Mouse (Mus musculus) spleen, adult 2 months (tissue): ENCODE data around the gene Ttc39d. TPM values are rescaled to one million over a fixed set of nuclear protein-coding genes. Genes with fewer than 3 reads are reported as not detected.

Experiments
- DNase-seq, 2 experiments: peaks; one replicate each; pipeline versions ENCODE4 v3.0.0 to v3.0.0-alpha.2; 2012 to 2021; ENCODE audit warnings: low spot score in 2 of 2, low read depth in 1 of 2
- H3K27ac ChIP-seq: fragments of 200-500 bp; 2 replicates; pipeline ENCODE4 v1.5.1; 2012; ENCODE audit warnings: low read length, inconsistent platforms; ENCODE audit not compliant: insufficient read depth
- H3K27me3 ChIP-seq: fragments of 200-500 bp; 2 replicates; pipeline ENCODE4 v1.6.1; 2012; ENCODE audit warnings: mild to moderate bottlenecking, moderate library complexity, low read length, inconsistent platforms; ENCODE audit not compliant: control insufficient read depth, insufficient read depth
- H3K36me3 ChIP-seq: fragments of 200-500 bp; 2 replicates; pipeline ENCODE4 v1.6.1; 2012; ENCODE audit warnings: mild to moderate bottlenecking, low read length, inconsistent platforms; ENCODE audit not compliant: control insufficient read depth, insufficient read depth
- H3K4me1 ChIP-seq: fragments of 200-500 bp; 2 replicates; pipeline ENCODE4 v1.6.1; 2011; ENCODE audit warnings: inconsistent platforms; ENCODE audit not compliant: control insufficient read depth, insufficient read depth, insufficient read length
- H3K4me3 ChIP-seq: fragments of 200-500 bp; 2 replicates; pipeline ENCODE4 v1.5.1; 2011; ENCODE audit warnings: mild to moderate bottlenecking, inconsistent platforms; ENCODE audit not compliant: insufficient read depth, insufficient read length; ENCODE audit errors: extremely low read depth
- CTCF ChIP-seq: fragments of 200-500 bp; IDR thresholded peaks from 2 replicates; pipeline ENCODE4 v1.5.1; 2011; ENCODE audit warnings: mild to moderate bottlenecking, inconsistent platforms; ENCODE audit not compliant: insufficient read depth, insufficient read length, insufficient replicate concordance; ENCODE audit errors: extremely low read depth
- POLR2A ChIP-seq: fragments of 200-500 bp; IDR thresholded peaks from 2 replicates; pipeline ENCODE4 v1.6.1; 2011; ENCODE audit warnings: low read depth, low read length, inconsistent platforms
- WGBS: fragments of 180-500 bp; shearing (Covaris S2); methylation state at CpG from one replicate; pipeline ENCODE4 v1.1.7; 2018; 5-methylcytosine and 5-hydroxymethylcytosine counted together
- polyA plus RNA-seq: library from polyadenylated mRNA; depleted of rRNA; stranded (reverse); fragments of >200 nt; gene quantifications from 2 replicates; pipeline ENCODE4 v1.2.3, GENCODE M21; 2012

Ttc39d gene
- polyA plus RNA-seq, 1 experiment, result not detected

DNA sequence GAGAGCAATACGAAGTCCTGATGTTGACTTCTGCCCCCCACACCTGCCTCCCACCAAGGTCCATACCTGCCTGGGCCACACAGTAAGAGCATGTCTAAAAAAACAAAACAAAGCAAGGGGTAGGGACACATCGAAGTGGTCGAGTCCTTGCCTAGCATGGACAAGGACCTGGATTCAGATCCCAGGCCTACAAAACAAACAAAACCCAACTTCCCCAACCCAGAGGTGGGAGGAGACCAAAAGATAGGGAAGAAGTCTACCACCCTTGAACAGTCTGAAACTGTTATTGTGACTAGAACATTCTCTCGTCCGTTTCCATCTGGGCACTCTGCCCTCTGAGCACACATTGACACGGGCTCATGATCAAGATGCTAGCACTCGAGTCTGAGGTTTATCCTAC is 27.1 kb downstream of the Ttc39d start:
- WGBS, result 72% methylated on average over 7 of the region's 7 CpGs

GRCm38 (mm10) chr17:80235477-80235876 is 28.2 kb downstream of the Ttc39d start:
- no peaks in the 10 kb centered on the region for H3K27me3 ChIP-seq
- no peak overlapping the region for H3K4me3 ChIP-seq
- H3K27ac ChIP-seq, result no peak overlapping the region
- TF ChIP-seq POLR2A (no peak), CTCF (no peak)
- WGBS, result 84% methylated on average over 3 of the region's 3 CpGs
- no peaks in the 10 kb centered on the region for H3K4me1 ChIP-seq
- DNase-seq, result no peak
- H3K36me3 ChIP-seq, result peaks cover 11% of the 10 kb centered on the region

More for the DNA sequence above, 27.1 kb downstream of the Ttc39d start:
- Histone ChIP-seq H3K27ac (no peak overlapping the region), H3K27me3 (no peaks in the 10 kb centered on the region), H3K4me1 (no peaks in the 10 kb centered on the region), H3K4me3 (no peak overlapping the region), H3K36me3 (peaks cover 8% of the 10 kb centered on the region)
- no peak for DNase-seq
- no peak for TF ChIP-seq POLR2A

DNA sequence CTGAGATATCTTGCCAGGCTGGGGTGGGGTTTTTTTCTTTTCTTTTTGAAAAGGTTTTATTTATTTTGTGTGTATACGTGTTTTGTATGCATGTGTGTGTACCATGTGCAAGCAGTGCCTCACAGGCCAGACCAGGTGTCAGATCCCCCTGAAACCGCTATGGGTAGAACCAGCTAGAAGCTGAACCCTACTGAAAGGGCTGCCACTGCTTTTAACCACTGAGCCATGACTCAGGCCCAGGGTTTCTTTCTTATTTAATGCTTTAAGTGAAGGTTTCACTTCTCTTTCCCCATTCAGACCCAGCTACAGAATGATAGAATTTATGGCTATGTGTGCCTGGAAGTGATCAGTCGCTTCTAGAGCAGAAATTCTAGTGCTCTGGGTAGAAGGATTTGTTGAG is 29.5 kb downstream of the Ttc39d start:
- Histone ChIP-seq H3K27me3 (no peaks in the 10 kb centered on the region), H3K36me3 (peaks cover 17% of the 10 kb centered on the region), H3K4me3 (no peak overlapping the region), H3K27ac (no peak overlapping the region), H3K4me1 (no peaks in the 10 kb centered on the region)
- TF ChIP-seq POLR2A (no peak), CTCF (no peak)
- 47% methylated on average over 3 of the region's 3 CpGs for WGBS
- peak; percentile 34 to 60 for DNase-seq

GRCm38 (mm10) chr17:80237475-80237874 is 30.2 kb downstream of the Ttc39d start:
- no peaks in the 10 kb centered on the region for H3K4me1 ChIP-seq
- TF ChIP-seq CTCF, result no peak
- TF ChIP-seq POLR2A, result no peak
- 46% methylated on average over 5 of the region's 5 CpGs for WGBS
- no peak overlapping the region for H3K4me3 ChIP-seq
- no peak overlapping the region for H3K27ac ChIP-seq
- no peak for DNase-seq
- H3K36me3 ChIP-seq, result peaks cover 18% of the 10 kb centered on the region
- no peaks in the 10 kb centered on the region for H3K27me3 ChIP-seq

DNA sequence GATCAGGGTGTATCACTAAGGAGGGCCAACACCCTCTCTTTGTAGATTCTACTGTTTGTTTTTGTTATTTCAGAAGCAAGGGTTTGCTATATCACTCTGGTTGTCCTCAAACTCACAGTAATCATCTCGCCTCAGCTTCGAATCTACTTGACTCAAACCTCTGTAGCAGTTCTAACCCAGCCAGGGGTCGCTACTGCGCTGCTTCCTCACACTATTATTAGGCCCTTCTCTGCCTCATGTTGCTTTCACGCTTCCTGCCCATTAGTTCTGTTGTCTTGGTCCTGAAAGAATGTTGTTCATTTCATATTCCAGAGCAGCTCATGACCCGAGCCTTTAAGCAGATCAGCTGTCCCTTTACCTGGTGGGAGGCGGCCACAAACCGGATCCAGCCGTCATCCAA is 34.3 kb downstream of the Ttc39d start:
- TF ChIP-seq CTCF (no peak), POLR2A (no peak)
- Histone ChIP-seq H3K36me3 (peaks cover 27% of the 10 kb centered on the region), H3K27ac (no peak overlapping the region), H3K4me3 (no peak overlapping the region), H3K27me3 (no peaks in the 10 kb centered on the region), H3K4me1 (no peaks in the 10 kb centered on the region)
- 91% methylated on average over 9 of the region's 9 CpGs for WGBS
- DNase-seq, result no peak

GRCm38 (mm10) chr17:80243116-80243515 is 35.9 kb downstream of the Ttc39d start:
- TF ChIP-seq POLR2A, result no peak
- TF ChIP-seq CTCF, result no peak
- DNase-seq, result no peak
- 91% methylated on average over 13 of the region's 13 CpGs for WGBS
- no peak overlapping the region for H3K27ac ChIP-seq
- no peaks in the 10 kb centered on the region for H3K27me3 ChIP-seq
- H3K4me1 ChIP-seq, result no peaks in the 10 kb centered on the region
- no peak overlapping the region for H3K4me3 ChIP-seq
- peaks cover 31% of the 10 kb centered on the region for H3K36me3 ChIP-seq

DNA sequence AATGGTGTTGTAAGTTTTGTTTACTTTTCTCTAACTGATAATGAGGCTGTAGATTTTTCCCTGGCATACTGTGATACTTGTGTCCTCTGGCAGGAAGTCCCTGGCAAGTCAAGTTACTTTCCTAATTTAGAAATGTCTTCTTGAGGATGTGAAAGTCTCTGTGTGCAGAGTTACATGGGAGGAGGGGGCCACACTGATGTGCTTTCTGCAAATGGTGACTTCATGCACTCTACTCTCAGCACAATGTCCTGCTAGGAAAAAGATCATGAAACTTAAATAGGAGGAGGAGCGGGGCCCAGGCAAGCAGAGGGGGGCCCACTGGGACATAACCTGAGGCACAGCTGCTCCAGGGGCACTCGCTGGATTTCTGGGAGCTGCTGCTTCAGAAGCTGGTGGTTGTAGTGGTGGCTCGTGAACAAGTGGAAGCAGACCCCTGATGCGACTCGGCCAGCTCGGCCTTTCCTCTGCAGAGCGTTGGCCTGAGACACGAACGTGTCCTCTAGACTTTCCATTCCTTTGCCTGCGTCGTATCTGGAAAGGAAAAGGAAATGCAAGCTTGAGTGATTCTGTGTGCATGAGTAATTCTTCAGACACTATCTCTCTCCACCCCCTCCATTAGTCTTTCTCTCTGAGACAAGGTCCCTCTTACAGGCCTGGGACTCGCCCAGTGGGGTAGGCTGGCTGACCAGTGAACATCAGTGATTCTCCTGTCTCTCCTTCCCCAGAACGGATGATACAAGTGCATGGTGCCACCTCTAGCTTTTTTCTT is 45.7 kb downstream of the Ttc39d start:
- 36% methylated on average over 13 of the region's 13 CpGs for WGBS
- H3K27me3 ChIP-seq, result no peaks in the 10 kb centered on the region
- peaks cover 39% of the 10 kb centered on the region for H3K36me3 ChIP-seq
- DNase-seq, result no peak
- TF ChIP-seq POLR2A (no peak), CTCF (no peak)
- peaks cover 4% of the 10 kb centered on the region; the same call in 1 of the 2 replicates for H3K4me1 ChIP-seq
- H3K4me3 ChIP-seq, result no peak overlapping the region
- peak overlapping the region; percentile 36; the same call in 1 of the 2 replicates for H3K27ac ChIP-seq
